Comparison of ENCODE assay signal across 14 mouse cellular contexts in genomic region chr8:106736861-106737662, GRCm38 (mm10). TPM values are rescaled to one million over a fixed set of nuclear protein-coding genes. Genes with fewer than 3 reads are reported as not detected.
DNase-seq lines count a peak whose midpoint lies in the region; ATAC-seq lines count a peak whose summit lies in the region.
"Had no signal": no experiment of that assay in that cellular context is flagged by ENCODE, and none has a peak within 500 bp of the region (broad histone marks: within the 10 kb centered on the region; RNA-seq: fewer than 3 reads in every experiment).

No protein-coding gene starts in this region.

- H3K4me1 ChIP-seq in embryonic facial prominence, embryonic 13.5 days = peaks cover 33% of the 10 kb centered on the region
- no peaks in the 10 kb centered on the region for H3K4me1 ChIP-seq in forebrain, embryonic 16.5 days (replicated peaks; ENCODE audit: control insufficient read depth, insufficient read depth, low read length)
- H3K4me1 ChIP-seq: forebrain, embryonic 15.5 days had no signal

- intact Hi-C loops in left cerebral cortex, postnatal 4 days (cut with DNase I) = no loop called here

- H3K9me3 ChIP-seq in embryonic facial prominence, embryonic 13.5 days = no peaks in the 10 kb centered on the region
- H3K9me3 ChIP-seq in forebrain, embryonic 16.5 days (ENCODE audit: control insufficient read depth, low read length) = 0 out of 2 replicates have a peak, but pooled peaks cover 2% of the 10 kb centered on the region
- H3K9me3 ChIP-seq: forebrain, embryonic 15.5 days; heart, embryonic 13.5 days; hindbrain, embryonic 13.5 days had no signal

- DNase-seq in 3T3-L1 (ENCODE audit: low read depth, low spot score) (peak; percentile 29), A20 (ENCODE audit: low read depth, low spot score) (peak; percentile 88)
- DNase-seq in spleen, adult 18-20 months = peak; percentile 22 to 44
- no peak for DNase-seq in retina, postnatal 1 day
- DNase-seq in left cerebral cortex, postnatal 4 days = no peak
- DNase-seq: cerebellum, postnatal 25 days; gastrocnemius, postnatal 10 days; kidney, adult 11 months had no signal

- no peak overlapping the region for H3K4me2 ChIP-seq in embryonic facial prominence, embryonic 13.5 days
- no peak overlapping the region for H3K4me2 ChIP-seq in forebrain, embryonic 16.5 days (ENCODE audit: low read length)
- H3K4me2 ChIP-seq: forebrain, embryonic 15.5 days; heart, embryonic 13.5 days; hindbrain, embryonic 13.5 days had no signal

- 58% methylated on average over 13 of the region's 13 CpGs for WGBS in embryonic facial prominence, embryonic 13.5 days
- 83% methylated on average over 13 of the region's 13 CpGs for WGBS in forebrain, embryonic 16.5 days

- no peak overlapping the region for H3K4me3 ChIP-seq in embryonic facial prominence, embryonic 13.5 days
- no peak overlapping the region for H3K4me3 ChIP-seq in forebrain, embryonic 16.5 days (replicated peaks; ENCODE audit: low read length)
- H3K4me3 ChIP-seq: forebrain, embryonic 15.5 days; heart, embryonic 13.5 days; hindbrain, embryonic 13.5 days; myocyte had no signal

- no peaks in the 10 kb centered on the region for H3K27me3 ChIP-seq in embryonic facial prominence, embryonic 13.5 days
- no peaks in the 10 kb centered on the region for H3K27me3 ChIP-seq in forebrain, embryonic 16.5 days (replicated peaks; ENCODE audit: control insufficient read depth, insufficient read depth, low read length)
- H3K27me3 ChIP-seq: forebrain, embryonic 15.5 days; heart, embryonic 13.5 days had no signal

- peak overlapping the region; percentile 39; the same call in 1 of the 2 replicates for H3K27ac ChIP-seq in embryonic facial prominence, embryonic 13.5 days
- no peak overlapping the region for H3K27ac ChIP-seq in forebrain, embryonic 16.5 days (ENCODE audit: low read length)
- H3K27ac ChIP-seq: forebrain, embryonic 15.5 days; heart, embryonic 13.5 days; hindbrain, embryonic 13.5 days had no signal

- H3K36me3 ChIP-seq in embryonic facial prominence, embryonic 13.5 days = peaks cover 30% of the 10 kb centered on the region
- H3K36me3 ChIP-seq in forebrain, embryonic 16.5 days (ENCODE audit: control insufficient read depth, insufficient read depth) = no peaks in the 10 kb centered on the region
- H3K36me3 ChIP-seq: forebrain, embryonic 15.5 days had no signal

- no peak for ATAC-seq in embryonic facial prominence, embryonic 13.5 days (ENCODE audit: insufficient number of reproducible peaks, insufficient read depth, low FRiP score, low TSS enrichment, low read depth)
- no peak for ATAC-seq in forebrain, embryonic 16.5 days
- ATAC-seq: forebrain, embryonic 15.5 days had no signal

- H3K9ac ChIP-seq in embryonic facial prominence, embryonic 13.5 days = no peak overlapping the region
- H3K9ac ChIP-seq in forebrain, embryonic 16.5 days (replicated peaks; ENCODE audit: low read depth, low read length) = no peak overlapping the region
- H3K9ac ChIP-seq: forebrain, embryonic 15.5 days; heart, embryonic 13.5 days; hindbrain, embryonic 13.5 days had no signal

RNA-seq across cellular contexts. Expression of gene Tango6, which starts 54.2 kb away (rescaled TPM):
- polyA plus RNA-seq in embryonic facial prominence, embryonic 13.5 days (2015; fragmentation: Nextera tagmentation; extraction: Ambion mirVana) = 11.3 and 11.5 TPM in 2 replicates
- 1 to 10 TPM; 7.1 to 8.0 TPM for total RNA-seq in left cerebral cortex, postnatal 4 days (2021)
- 4.3 and 5.6 TPM in 2 replicates for polyA plus RNA-seq in forebrain, embryonic 16.5 days (2015; fragmentation: Nextera tagmentation; extraction: Ambion mirVana)

Comparison
In these comparisons a context has a peak if more than half of its experiments do, and no peak if none do; other contexts are left out.
1. DNase-seq: peak in 3T3-L1 (single experiment), A20 (single experiment) and spleen, adult 18-20 months (2 of 2); none in retina, postnatal 1 day (single experiment) and left cerebral cortex, postnatal 4 days (single experiment).